Mouse (Mus musculus) kidney, adult 2 months (tissue): ENCODE measurements around the gene Tchp. TPM values are rescaled to one million over a fixed set of nuclear protein-coding genes. Genes with fewer than 3 reads are reported as not detected.

Experiments used
- DNase-seq: peaks from one replicate; pipeline ENCODE4 v3.0.0; 2021
- H3K27ac ChIP-seq: fragments of 200-500 bp; 2 replicates; pipeline ENCODE4 v1.5.1; 2012; ENCODE audit warnings: low read depth, low read length, control low read depth, inconsistent platforms; ENCODE audit not compliant: insufficient read depth
- H3K27me3 ChIP-seq: fragments of 200-500 bp; replicated peaks from 2 replicates; pipeline ENCODE4 v1.6.1; 2012; ENCODE audit warnings: mild to moderate bottlenecking, moderate library complexity, low read length, inconsistent platforms; ENCODE audit not compliant: control insufficient read depth, insufficient read depth
- H3K36me3 ChIP-seq: fragments of 200-500 bp; 2 replicates; pipeline ENCODE4 v1.6.1; 2012; ENCODE audit warnings: mild to moderate bottlenecking, moderate library complexity, low read length, inconsistent platforms; ENCODE audit not compliant: control insufficient read depth, insufficient read depth
- H3K4me1 ChIP-seq: fragments of 200-500 bp; 2 replicates; pipeline ENCODE4 v1.6.1; 2011; ENCODE audit warnings: low read length; ENCODE audit not compliant: control insufficient read depth, insufficient read depth
- H3K4me3 ChIP-seq: fragments of 200-500 bp; 2 replicates; pipeline ENCODE4 v1.5.1; 2011; ENCODE audit warnings: mild to moderate bottlenecking, low read depth, low read length, control low read depth; ENCODE audit not compliant: insufficient read depth
- CTCF ChIP-seq: fragments of 200-500 bp; conservative IDR thresholded peaks from 2 replicates; pipeline ENCODE4 v1.5.1; 2011; ENCODE audit warnings: low read depth, mild to moderate bottlenecking, control low read depth, low read length, moderate library complexity, mixed read lengths; ENCODE audit not compliant: insufficient read depth, insufficient read length
- POLR2A ChIP-seq: fragments of 200-500 bp; IDR thresholded peaks from one replicate; pipeline ENCODE4 v1.6.1; 2011; ENCODE audit warnings: low read depth, low read length, control low read depth
- WGBS: fragments of 180-500 bp; shearing (Covaris S2); methylation state at CpG from one replicate; pipeline ENCODE4 v1.1.7; 2018; 5-methylcytosine and 5-hydroxymethylcytosine counted together
- polyA plus RNA-seq: library from polyadenylated mRNA; depleted of rRNA; stranded (reverse); fragments of >200 nt; gene quantifications from 2 replicates; pipeline ENCODE4 v1.2.3, GENCODE M21; 2012

The Tchp gene
- polyA plus RNA-seq, 1 experiment: 11.4 TPM

- TF ChIP-seq CTCF (no peak), POLR2A (no peak)
- no peak for DNase-seq
- Histone ChIP-seq H3K27me3 (no peaks in the 10 kb centered on the region), H3K36me3 (no peaks in the 10 kb centered on the region), H3K27ac (no peak overlapping the region), H3K4me3 (no peak overlapping the region), H3K4me1 (peaks cover 3% of the 10 kb centered on the region; the same call in 1 of the 2 replicates)
- 95% methylated on average over 5 of the region's 5 CpGs for WGBS
These were observed 38.5 kb upstream of the Tchp start for GRCm38 (mm10) chr5:114669014-114669413.

- H3K27me3 ChIP-seq: no peaks in the 10 kb centered on the region
- H3K36me3 ChIP-seq: no peaks in the 10 kb centered on the region
- WGBS: 88% methylated on average over 13 of the region's 13 CpGs
- DNase-seq: no peak
- no peaks in the 10 kb centered on the region for H3K4me1 ChIP-seq
- no peak overlapping the region for H3K4me3 ChIP-seq
- no peak overlapping the region for H3K27ac ChIP-seq
- TF ChIP-seq CTCF (no peak), POLR2A (no peak)
These were observed 34.4 kb upstream of the Tchp start for GRCm38 (mm10) chr5:114673114-114673513.

DNA sequence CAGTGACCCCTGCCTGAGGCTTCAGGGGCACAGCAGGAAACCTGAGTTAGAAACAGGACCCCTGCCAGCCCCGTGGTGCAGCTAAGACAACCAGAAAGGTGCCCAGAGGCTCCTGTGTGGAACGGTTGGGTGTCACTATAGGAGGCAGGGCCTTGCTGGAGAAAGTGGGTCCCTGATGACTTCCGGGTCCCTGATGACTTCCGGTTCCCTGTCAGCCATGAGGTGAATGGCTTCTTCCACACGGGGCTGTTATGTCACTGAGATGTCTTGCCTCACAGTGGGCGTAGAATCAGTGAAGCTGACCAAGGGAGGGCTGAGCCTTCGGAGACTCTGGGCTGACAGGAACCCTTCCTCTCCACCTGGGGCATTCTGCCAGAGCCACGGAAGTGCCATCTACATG is 33.0 kb upstream of the Tchp start:
- no peaks in the 10 kb centered on the region for H3K36me3 ChIP-seq
- no peak overlapping the region for H3K27ac ChIP-seq
- no peak for DNase-seq
- no peak for TF ChIP-seq CTCF
- no peak for TF ChIP-seq POLR2A
- WGBS: 78% methylated on average over 8 of the region's 8 CpGs
- no peaks in the 10 kb centered on the region for H3K27me3 ChIP-seq
- H3K4me1 ChIP-seq: no peaks in the 10 kb centered on the region
- H3K4me3 ChIP-seq: no peak overlapping the region

DNA sequence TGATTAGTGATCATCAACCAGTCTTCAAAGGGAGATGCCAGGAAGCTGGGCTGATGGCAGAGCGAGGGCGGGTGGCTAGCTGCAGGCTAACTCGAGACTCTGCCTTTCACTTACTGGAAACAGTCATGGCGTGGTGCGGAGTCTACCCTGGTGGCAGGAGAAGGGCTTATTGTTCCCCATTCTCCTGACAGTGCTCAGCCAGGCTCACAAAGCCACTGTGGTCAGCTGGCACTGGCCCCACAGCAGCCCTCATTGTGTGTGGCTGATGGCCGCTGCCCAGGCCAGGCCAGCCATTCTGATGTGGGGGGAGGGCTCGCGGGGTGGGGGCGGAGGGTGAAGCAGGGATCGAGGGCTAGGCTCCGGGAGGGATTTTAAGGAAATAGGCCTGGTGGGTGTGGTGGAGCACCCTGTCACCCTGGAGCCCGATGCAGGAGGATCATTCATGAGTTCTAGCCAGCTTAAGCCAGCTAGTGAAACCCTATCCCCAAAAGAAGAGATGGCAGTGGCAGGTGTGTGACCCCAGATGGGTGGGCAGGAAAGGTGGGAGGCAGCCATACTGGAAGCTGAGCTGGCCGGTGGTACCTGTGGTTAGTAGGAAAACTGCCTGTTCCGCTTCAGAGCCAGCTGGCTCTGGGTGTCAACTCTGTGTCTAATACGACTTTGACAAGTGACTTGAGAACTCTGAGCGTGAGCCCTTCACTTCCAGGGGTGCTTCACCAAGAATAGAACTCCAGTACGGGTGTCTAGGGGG is 27.5 kb upstream of the Tchp start:
- Histone ChIP-seq H3K27me3 (no peaks in the 10 kb centered on the region), H3K4me1 (no peaks in the 10 kb centered on the region), H3K4me3 (no peak overlapping the region), H3K36me3 (no peaks in the 10 kb centered on the region), H3K27ac (0 out of 2 replicates have a peak overlapping the region, but pooled peaks have one; percentile 7)
- 65% methylated on average over 17 of the region's 17 CpGs for WGBS
- TF ChIP-seq POLR2A: no peak
- TF ChIP-seq CTCF: no peak
- no peak for DNase-seq

DNA sequence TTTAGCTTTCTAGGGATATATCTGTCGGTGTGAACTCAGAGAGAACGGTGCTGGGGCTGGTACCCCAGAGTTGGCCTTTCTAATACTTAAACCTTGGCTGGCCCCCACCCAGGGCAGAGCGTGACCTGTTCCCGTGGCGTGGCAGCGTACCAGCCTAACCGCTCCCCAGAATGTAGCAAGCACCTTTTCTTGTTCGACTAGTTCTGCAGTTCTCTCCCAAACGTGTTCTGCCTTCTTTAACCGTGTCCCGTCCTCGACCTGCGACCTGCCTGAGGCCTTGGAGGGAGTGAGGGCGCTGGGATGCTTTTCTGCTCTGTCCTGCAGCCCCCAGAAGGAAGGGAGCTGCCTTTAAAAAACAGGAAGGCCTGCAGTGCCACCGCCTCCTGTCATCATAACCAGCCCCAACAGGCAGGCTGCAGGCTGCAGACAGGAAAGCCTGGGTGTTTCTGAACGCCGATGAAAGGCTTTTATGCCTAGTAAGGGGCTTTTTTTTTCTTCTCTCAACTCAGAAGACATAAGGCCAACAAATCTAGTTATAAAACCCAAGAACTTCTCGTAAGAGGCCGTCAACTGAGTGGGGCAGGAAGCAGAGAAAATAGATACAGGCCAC is 26.8 kb upstream of the Tchp start:
- Histone ChIP-seq H3K36me3 (no peaks in the 10 kb centered on the region), H3K27ac (0 out of 2 replicates have a peak overlapping the region, but pooled peaks have one; percentile 7), H3K4me3 (no peak overlapping the region), H3K4me1 (no peaks in the 10 kb centered on the region), H3K27me3 (no peaks in the 10 kb centered on the region)
- WGBS: 53% methylated on average over 19 of the region's 19 CpGs
- DNase-seq: no peak
- TF ChIP-seq CTCF (no peak), POLR2A (no peak)

- 63% methylated on average over 8 of the region's 8 CpGs for WGBS
- Histone ChIP-seq H3K4me3 (no peak overlapping the region), H3K36me3 (no peaks in the 10 kb centered on the region), H3K4me1 (no peaks in the 10 kb centered on the region), H3K27me3 (no peaks in the 10 kb centered on the region), H3K27ac (no peak overlapping the region; the same call in 1 of the 2 replicates)
- TF ChIP-seq CTCF (no peak), POLR2A (no peak)
- DNase-seq: no peak
These were observed 25.8 kb upstream of the Tchp start for GRCm38 (mm10) chr5:114681717-114682116.

DNA sequence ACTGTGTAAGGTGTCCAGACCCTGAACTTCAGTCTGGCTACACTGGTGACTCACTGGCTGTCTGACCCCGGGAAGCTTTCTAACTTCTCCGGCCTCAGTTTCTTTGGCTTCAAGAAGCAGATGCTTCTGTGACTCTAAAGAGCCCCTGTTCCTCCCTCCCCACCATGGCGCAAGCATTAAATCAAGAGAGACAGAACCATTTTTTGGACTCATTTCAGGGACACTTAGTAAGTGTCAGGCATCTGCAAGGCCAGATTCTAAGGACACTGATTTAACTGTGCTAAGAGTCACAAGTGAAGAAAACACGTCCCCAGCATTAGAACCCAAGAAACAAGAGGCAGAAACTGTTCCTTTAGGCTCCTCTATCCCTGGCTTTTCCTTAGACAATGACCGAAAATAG is 21.6 kb upstream of the Tchp start:
- Histone ChIP-seq H3K4me1 (peaks cover 8% of the 10 kb centered on the region; the same call in 1 of the 2 replicates), H3K27ac (no peak overlapping the region), H3K4me3 (no peak overlapping the region), H3K36me3 (no peaks in the 10 kb centered on the region), H3K27me3 (no peaks in the 10 kb centered on the region)
- TF ChIP-seq POLR2A: no peak
- no peak for TF ChIP-seq CTCF
- WGBS: 93% methylated on average over 5 of the region's 5 CpGs
- no peak for DNase-seq
